Mouse (Mus musculus): ENCODE data around the gene Ambra1.

Gene Ambra1

DNA sequence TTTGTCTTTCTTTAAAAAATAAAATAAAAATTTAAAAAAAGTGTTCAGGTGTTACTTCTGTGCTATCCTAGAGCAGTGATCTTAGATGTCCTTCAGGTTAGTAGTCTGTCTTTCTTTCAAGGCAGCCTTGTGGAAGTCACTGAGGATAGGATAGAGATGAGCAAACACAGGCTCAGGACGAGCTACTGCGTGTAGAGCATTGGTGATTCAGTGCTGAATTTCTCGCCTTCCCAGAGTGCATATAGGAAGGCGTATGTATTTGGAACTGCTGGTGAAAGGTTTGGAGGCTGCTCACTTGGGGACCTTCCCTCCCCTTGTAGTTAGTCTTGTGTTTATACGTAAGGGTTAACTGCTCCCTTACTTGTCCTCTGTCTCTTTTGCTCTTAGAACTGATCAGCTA lies 5.3 kb downstream of the Ambra1 start:
- no peak for DNase-seq (ENCODE audit: low spot score)

DNA sequence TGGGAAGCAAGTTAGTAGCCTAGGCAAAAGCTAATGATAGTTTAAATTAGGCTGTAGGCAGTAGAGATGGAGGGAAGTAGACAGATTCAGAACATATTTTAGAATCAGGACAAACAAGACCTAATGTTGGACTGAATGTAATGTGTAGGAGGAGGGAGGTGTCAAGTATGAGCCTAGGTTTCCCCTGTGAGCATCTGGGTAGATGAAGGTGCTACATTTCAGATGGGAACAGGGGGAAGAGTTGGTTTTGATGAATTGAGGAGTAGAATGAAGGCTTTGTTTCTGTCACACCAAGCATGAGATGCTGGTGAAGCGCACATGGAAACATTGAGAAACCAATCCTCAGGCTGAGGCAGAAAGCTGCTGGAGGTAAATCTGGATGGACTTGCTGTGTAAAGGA lies 9.7 kb downstream of the Ambra1 start:
- no peak for DNase-seq (ENCODE audit: low spot score)

DNA sequence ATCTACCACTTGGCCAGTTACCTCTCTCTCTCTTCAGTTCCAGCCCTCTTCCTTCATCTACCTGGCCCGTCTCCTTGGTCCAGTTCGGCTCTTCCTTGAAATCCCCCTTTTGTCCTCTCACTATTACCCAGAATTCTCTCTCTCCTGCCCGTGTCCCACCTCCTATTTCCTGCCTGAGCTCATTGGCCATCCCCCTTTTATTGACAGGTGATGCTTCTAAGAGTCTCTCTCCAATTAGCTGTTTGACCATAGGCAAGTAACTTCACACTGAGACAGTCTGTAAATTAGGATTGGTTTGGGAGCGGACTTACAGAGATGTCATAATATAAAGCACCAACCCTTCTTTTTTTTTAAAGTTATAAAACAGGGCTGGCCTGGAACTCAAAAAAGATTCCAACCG lies 14.8 kb downstream of the Ambra1 start:
- no peak for DNase-seq (ENCODE audit: low spot score)

DNA sequence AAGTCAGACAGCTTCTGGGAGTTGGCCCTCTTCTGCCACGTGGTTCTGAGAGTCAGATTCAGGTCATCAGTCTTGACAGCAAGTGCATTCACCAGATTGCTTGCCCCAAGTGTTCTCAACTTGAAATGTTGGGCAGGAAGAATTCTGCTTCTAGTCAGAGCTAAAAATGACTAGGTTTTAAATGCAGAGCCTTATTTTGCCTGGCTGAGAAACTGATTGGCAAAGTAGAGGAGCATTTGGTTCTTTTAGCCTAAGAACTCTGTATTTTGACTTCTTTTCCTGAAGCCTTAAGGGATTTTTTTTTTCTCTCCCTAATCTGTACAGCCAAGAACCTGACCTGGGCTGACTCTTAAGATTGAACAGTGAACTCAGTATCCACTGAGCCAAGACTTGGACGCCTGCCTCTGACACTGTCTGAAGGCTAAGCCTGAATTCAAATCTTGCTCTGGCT lies 19.9 kb downstream of the Ambra1 start:
- peak; percentile 91 for DNase-seq (ENCODE audit: low spot score)

DNA sequence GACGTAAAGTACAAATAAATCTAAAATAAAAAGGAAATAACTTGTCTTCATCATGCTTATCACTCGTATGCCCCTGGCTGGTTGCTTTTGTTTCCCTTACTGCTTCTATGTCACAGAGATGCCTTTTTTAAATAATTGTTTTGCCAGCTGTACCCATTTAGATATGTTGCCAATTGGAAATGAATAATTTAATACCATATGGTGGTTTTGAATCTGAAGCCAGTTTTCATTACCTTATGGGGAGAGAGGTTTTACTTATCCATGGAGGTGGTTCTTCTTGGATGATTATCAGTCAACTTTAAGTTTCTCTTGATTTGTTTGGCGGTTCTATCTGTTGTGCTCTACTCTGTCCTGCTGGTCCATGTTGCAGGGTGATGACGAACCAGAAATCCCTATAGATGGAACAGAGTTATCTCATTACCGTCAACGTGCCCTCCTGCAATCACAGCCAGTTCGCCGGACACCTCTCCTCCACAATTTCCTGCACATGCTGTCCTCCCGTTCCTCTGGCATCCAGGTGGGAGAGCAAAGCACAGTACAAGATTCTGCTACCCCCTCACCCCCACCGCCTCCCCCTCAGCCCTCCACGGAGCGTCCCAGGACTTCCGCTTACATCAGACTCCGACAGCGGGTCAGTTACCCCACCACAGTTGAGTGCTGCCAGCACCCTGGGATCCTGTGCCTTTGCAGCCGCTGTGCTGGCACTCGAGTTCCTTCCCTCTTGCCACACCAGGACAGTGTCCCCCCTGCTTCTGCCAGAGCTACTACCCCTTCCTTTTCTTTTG lies 42.2 kb downstream of the Ambra1 start:
- no peak for DNase-seq (ENCODE audit: low spot score)

DNA sequence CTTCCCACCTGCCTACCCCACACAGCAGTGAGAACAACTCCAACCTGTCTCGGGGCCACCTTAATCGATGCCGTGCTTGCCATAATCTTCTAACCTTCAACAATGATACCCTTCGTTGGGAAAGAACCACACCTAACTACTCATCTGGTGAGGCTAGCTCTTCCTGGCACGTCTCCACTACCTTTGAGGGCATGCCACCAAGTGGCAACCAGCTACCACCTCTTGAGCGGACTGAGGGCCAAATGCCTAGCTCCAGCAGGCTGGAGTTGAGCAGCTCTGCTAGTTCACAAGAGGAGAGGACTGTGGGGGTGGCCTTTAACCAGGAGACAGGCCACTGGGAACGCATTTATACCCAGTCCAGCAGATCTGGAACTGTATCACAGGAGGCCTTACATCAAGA lies 43.4 kb downstream of the Ambra1 start:
- no peak for DNase-seq (ENCODE audit: low spot score)

DNA sequence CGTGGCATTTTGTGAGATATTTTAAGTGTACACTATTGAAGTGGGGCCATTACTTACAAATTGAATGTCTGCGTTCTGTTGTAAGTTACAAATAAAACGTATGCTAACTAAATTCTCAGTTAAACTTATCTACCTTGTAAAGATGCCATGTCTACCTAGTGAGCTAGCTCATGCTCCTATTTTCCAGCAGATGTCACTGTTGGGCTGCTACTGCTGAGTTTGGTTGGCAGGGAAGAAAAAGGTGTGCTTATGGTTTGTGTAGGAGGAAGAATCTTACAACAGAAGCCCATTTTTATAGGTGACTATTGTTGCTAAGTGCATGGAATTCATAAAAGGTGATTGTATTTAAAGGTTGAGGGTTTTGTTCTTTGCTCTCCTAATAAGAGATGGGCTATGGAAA lies 49.2 kb downstream of the Ambra1 start:
- DNase-seq (ENCODE audit: low spot score) = peak; percentile 65

DNA sequence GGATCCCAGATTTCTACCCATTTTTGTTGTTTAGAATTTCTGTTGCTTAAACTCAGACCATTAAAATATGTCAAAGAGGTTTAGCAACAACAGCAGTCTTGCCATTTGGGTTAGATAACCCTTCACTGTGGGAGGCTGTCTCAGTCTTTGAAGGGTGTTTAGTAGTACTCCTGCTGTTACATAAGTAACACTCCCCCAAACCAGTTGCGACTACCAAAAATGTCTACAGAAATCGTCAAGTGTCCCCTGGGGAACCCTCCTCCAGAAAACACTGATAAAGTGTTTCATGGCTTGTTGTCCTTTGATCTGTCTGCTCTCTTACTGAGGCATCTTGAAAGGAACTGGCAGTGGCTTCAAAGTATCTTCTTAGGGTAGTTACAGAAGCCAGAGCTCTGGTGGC lies 61.7 kb downstream of the Ambra1 start:
- peak; percentile 32 for DNase-seq (ENCODE audit: low spot score)

DNA sequence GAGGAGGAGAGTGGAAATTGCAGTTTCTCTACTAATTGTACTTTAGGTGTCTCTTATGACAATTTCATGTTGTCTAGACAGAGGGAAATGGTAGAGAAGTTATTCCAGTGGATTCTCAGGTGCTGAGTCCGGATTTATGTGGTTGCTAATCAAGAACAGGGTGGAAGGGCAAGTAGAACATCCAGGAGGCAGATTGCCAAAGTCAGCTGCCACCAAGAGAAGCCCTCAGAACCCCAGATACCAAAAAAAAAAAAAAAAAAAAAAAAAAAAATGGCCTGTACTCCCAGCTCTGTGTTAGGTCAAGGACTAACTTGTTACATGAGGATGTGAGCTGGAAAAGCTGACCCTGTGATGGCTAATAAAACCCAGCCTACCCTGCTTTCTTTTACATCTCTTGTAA lies 62.4 kb downstream of the Ambra1 start:
- DNase-seq (ENCODE audit: low spot score) = no peak

DNA sequence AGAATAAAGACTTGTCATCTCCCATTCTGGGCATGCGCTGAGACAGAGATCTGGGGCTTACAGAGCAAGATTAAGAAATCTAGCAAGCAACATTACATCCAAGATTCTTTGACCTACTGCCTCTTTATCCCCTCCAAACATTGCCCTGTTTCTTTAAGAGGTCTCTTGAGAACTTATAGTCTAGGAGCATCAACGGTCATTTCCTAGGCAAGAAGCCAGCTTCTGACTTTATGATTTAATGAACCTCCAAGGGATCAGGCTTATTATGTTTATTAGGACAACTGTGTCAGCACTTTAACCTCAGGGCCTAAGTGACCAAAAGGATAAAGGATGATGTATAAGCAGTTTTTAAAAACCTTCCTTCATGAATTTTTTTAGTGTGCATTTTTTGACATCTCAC lies 64.5 kb downstream of the Ambra1 start:
- DNase-seq (ENCODE audit: low spot score) = peak; percentile 62

DNA sequence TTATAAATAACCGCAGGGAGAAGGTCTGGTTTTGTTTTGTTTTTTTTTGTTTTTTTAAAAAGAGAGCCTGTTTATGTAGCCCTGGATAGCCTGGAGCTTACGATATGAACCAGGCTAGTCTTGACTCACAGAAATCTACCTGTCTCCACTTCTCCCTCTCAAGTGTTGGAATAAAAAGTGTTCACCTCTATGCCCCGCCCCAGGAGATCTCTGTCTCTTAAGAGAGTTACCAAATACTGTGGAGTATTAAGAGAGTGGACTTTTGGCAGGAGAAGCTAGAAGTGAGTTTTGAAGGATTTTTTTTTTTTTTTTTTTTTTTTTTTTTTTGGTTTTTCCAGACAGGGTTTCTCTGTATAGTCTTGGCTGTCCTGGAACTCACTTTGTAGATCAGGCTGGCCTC lies 65.2 kb downstream of the Ambra1 start:
- no peak for DNase-seq (ENCODE audit: low spot score)

DNA sequence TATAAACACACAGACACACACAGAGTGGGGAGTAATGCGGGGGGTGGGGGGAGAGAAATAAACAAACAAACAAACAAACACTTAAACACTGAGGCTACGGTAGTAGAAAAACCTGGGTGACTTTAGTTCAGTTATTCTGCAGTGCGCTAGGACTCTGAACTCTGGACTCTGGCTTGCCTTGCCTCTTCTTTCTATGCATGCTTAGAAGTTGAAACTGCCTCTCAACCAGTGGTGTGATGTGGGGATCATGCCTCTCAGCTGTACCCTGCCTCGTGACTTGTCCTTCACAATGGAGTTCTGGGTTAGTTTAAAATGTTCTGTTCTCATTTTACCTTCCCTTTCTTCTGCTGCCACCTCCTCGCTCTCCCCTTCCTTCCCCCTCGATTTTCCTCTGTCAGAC lies 81.5 kb downstream of the Ambra1 start:
- DNase-seq (ENCODE audit: low spot score) = no peak

DNA sequence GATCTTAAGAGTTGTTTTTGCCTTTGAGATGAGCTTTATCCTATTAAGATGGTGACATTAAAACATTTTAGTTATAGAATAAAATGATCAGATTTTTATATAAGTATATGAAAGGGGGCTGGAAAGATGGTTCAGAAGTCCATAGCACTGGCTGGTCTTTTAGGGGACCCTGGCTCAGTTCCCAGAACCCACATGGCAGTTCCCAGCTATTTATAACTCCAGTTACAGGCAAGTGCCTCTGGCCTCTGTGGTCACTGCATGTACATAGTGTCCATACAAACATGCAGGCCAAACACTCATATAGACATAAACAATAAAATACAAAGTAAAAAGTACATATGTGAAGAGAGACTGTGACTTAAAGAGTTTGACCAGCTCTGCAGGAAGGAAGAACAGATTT lies 86.8 kb downstream of the Ambra1 start:
- no peak for DNase-seq (ENCODE audit: low spot score)

DNA sequence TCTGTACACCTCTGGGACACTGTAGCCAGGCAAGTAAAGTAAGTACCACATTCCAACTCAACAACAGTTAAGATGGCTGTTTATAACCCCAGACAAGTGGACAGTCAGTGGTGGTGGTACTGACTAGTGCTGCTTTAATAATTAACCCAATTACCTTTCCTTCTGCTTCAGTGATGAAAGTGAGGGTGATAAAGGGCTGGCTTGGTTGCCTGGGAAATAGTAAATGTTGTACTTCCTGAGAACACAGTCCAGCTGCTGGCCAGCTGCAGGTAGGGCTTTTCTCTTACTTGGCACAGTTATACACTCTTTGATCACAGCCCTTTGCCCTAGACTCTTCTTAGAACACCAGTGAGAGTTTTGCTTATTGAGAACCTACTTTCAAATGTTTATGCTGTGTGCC lies 102.3 kb downstream of the Ambra1 start:
- peak; percentile 57 for DNase-seq (ENCODE audit: low spot score)

DNA sequence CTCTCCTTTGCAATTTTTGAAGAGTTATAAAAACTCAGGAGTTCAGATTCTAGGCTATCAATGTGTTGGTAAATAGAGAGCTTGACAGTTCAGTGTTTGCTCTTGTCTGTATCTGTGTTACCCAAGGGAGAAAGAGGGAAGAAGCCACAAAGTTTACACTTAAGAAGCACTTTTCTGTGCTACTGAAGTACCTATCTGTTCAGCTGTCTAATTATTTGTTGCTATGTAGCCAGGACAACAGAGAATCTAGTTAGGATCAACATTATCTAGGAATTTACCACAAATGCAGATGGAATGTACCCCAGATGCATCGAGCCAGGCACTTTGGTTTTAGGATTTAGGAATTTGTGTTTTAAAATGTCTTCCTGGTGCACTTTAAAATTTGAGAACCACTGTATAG lies 104.3 kb downstream of the Ambra1 start:
- no peak for DNase-seq (ENCODE audit: low spot score)

DNA sequence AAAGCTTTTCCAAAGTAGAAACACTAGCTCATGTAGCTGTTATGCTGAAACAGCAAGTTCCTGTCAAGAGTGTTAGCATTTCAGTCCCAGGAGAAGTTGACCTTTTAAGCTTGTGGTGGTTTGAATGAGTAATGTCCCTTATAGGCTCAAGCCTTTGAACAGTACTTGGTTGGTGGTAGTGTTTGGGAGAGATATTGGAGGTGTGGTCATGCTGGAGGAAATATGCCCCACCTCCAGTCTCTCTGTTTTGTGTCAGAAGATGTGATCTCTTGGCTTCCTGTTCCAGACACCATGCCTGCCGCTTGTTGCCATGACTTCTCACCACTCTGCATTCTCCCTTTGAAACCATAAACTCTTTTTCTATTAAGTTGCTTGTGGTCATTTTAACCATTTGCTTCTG lies 105.1 kb downstream of the Ambra1 start:
- no peak for DNase-seq (ENCODE audit: low spot score)

DNA sequence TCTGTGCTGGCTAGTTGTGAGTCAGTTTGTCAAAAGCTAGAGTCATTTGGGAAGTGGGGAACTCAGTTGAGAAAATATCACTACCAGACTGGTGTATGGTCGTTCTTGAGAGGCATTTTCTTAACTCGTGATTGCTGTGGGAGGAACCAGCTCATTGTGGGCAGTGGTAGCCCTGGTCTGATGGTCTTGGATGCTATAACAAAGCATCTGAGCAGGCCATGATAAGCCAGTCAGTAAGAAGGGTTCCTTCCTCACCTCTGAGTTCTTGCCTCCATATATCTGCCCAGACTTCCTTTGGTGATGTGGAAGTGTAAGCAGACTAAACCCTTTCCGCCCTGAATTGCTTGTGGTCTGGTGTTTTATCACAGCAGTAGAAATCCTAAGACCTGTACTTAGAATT lies 105.7 kb downstream of the Ambra1 start:
- no peak for DNase-seq (ENCODE audit: low spot score)

DNA sequence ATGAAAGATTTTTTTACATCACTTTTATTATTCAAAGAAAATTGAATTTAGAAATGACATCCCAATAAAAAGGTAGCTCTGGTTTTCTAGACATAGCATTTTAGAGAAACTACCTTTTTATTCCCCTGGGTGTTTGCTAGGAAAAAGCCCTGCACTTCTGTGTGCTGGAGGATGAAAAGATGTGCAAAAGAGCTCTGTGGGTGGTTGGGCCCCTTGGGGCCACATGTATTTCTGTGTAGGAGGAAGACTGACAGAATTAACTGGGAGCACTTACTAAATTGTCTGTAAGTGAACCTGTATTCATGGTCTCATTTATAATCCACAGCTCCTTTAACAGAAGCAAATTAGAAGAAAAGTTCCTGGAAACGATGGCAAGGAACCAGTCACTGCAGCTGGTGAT lies 114.2 kb downstream of the Ambra1 start:
- no peak for DNase-seq (ENCODE audit: low spot score)

DNA sequence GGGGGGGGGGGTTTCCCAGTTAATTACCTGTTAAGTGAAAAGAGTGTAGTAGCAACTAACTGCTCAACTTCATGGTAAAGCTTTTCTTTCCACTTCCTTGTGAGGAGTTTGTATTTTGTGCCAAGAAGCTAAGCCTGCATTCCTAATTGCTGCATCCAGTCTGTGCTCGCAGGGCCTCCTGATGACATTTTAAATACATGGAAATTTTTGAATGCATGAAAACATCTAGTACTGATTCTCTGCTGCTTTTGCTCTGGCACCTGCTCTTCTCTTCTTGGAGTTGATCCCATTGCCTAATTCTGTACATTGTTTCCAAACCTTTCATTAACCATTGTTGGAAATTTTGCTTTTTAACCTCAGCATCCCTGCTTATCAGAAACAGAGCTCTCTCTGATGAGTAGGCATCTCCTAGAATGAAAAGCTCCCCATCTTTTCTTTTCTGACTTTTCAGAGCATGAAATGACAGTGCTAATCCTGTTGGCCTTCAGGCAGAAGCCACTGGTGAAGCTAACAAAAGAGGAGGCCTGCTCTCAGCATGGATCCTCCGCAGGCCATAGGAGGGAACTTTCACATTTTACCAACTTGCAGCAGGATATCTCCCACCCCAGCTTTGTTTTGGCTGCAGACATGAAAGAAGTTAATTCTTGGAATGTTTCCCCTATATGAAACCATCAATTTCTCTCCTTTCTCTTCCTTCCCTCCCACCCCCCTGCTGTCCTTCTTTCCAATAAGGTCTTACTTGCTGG lies 122.7 kb downstream of the Ambra1 start:
- DNase-seq (ENCODE audit: low spot score) = no peak

DNA sequence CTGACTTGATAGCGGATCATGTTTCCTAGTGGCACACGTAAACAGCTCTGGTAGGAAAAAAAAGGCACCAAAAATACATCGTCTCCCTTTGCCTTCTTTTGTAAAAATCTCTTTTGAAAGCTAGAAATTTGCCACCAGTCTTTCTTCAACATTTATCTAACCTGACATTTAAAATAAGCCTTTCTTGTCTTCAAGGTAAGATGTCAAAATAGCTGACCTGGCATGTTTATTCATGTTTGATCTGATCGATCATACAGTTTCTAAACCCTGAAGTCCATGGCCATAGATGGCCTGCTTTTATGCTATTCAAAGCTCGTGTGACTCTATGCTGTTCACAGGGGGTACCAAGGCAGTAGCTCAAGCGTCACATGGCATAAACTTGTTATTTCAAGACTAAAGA lies 124.6 kb downstream of the Ambra1 start:
- no peak for DNase-seq (ENCODE audit: low spot score)

DNA sequence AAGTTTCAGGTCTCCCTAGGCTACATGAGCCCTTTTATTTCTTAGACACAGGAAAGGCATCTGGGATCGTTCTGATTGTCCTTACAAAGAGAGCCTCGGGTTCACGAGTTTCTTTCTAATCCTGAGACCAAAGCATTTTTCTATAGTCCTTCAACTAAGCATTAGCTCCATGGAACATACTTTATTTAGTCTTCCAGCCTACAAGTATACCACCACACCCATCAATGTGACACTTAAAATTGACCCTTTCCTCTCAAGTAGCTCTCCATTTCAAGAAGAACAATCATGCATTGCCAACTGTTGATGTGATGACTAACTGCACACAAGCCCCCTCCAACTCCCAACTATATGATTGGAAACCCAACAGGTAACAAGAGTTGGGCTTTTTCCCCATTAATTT lies 127.0 kb downstream of the Ambra1 start:
- no peak for DNase-seq (ENCODE audit: low spot score)

DNA sequence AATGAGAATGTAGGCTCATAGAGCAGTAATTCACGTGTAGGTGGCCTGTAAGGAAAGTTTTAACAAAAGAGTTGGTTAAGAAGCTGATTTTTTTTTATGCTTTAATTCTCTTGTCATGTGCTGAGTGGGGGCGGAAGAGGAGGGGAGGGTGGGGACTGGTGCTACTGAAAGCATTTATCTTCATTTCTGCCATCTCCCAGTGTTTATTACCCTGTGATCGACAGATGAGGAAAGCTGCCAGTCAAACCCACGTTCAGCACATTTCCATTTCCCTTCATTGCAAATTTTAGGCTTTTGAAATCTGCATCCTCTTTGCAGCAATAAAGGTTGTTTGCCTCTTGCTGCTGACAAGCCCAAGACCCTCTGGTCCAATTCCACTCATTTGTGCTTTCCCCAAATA lies 129.5 kb downstream of the Ambra1 start:
- no peak for DNase-seq (ENCODE audit: low spot score)

DNA sequence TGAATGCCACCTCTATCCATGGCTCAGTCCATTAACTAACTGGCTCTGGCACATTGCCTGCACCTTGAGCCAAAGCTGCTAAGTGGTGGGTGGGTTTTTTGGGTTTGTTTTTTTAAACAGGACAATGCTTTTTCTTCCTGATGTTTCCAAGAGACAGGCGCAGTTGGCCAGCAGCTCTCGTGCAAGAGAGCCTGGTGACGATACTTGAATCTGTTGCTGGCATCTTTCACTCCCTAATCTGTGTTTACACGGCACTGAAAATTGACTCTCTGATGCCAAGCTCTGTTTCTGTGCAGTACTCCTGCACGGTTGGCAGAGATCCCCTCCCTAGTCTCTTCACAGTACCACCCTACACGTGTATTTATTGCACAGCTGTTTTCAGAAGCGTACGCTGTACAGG lies 140.8 kb downstream of the Ambra1 start:
- peak; percentile 30 for DNase-seq (ENCODE audit: low spot score)

DNA sequence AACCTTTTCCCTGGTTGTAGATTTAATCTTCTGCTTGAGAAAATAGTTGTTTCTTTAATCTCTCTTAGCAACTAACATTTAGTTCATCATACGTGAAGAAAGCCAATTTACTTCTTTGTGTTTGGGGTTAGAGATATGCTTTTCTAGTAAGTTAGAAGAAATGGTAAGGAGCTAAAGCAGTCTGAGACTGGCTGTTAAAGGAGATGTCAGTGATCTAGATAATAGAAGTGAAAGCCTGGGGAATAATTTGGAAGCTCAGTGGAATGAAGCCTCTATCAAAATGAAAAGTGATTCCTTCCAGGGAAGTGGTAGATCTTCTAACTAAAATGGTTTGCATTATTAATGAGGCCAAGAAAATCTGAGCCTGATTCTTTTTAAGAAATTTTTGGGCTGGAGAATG lies 141.3 kb downstream of the Ambra1 start:
- DNase-seq (ENCODE audit: low spot score) = no peak
